Mouse (Mus musculus) urinary bladder, adult 2 months (tissue): Measurements from ENCODE around the gene Gm37240. TPM values are rescaled to one million over a fixed set of nuclear protein-coding genes. Genes with fewer than 3 reads are reported as not detected.

Experiments
- DNase-seq: peaks from one replicate; pipeline ENCODE4 v3.0.0; 2022; ENCODE audit warnings: low spot score
- polyA plus RNA-seq: library from polyadenylated mRNA; depleted of rRNA; stranded (reverse); fragments of >200 nt; gene quantifications from 2 replicates; pipeline ENCODE4 v1.2.3, GENCODE M21; 2012

The Gm37240 gene
- polyA plus RNA-seq, 1 experiment = 1.5 TPM

DNA sequence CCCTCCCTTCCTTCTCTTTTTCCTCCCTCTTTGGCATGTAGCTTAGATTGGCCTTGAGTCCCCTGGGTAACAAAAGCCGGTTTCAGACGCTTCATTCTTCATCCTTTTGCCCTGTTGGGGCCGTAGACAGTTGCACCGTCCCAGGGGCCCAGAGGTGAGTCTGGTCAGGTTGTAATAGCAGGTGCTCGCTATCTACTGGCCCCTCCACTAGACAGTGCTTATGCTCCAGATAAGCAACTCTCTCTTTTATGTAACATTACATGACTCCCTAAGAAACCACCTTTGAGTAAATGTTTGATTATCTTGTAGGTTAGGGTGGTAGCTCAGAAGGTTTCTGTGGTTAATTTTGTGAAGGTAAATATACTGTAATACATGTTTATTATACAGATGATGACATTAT is 1051.3 kb downstream of the Gm37240 start:
- no peak for DNase-seq

DNA sequence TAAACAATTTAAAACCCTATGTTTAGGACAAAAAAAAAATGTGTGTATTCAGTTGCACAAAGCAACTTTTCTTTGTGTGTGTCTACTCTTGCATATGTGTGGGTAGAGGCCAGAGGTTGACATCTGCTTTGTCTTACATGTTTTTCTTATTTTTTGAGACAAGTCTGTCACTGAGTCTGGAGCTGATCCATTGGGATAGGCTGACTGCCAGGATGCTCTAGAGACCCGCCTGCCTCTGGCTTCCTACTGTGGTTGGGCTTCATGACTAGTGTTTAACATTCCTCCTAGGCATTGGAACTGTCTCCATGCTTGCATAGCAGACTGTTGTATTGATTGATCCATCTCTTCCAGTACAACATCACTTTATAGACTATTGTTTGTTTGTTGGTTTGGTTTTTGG is 1058.0 kb downstream of the Gm37240 start:
- no peak for DNase-seq

DNA sequence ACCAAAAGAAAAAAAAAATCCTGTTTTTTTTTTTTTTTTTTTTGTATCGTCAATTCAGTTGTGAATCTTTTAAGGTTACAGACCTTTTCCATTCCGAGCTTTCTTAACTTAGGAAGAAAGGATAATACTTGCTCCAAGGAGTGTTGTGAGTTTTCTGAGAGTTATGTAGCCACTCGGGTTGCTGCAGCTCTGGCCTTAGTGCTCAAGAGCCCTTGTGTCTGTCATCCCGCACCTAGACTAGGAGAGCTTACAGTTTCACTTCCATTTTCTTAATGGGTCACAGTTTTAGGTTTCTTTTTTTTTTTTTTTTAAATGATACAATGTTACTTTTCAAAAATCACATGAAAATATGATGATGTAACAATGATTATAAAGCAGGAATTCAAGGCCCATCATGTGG is 1059.7 kb downstream of the Gm37240 start:
- no peak for DNase-seq

DNA sequence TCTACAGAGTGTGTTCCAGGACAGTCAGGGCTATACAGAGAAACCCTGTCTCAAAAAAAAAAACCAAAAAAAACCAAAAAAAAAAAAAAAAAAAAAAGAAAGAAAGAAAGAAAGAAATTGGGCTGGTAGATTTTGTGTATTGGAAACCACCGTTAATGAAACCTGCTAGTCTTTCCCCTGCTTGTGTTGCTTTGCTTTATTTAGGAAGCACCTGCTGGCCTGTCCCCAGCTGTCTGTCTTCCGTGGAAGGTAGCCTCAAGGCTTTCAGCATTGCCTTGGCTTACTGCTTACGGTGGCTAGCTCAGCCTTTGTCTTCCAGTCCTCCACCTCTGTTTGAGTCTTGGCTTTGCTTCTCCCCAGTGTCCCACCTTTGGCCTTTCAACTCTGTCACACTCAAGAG is 1060.4 kb downstream of the Gm37240 start:
- DNase-seq = no peak

DNA sequence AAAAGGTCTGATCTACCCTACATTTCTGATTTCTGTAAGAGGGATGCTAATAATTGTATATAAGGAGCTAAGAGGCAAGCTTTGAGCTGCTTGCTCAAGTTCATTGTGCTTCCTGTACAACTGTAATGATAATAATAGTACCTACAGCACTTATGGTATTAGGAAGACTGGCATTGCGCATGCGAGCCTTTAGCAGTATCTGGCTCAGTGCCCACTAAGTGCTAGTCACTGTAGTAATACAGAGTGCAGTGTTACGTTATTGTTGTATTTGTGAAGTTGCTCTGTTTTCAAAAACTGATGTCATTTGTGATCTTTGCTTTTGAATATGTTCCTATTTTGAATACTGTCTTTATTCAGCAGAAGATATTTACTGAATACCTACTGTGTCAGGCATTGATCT is 1060.9 kb downstream of the Gm37240 start:
- DNase-seq = no peak

DNA sequence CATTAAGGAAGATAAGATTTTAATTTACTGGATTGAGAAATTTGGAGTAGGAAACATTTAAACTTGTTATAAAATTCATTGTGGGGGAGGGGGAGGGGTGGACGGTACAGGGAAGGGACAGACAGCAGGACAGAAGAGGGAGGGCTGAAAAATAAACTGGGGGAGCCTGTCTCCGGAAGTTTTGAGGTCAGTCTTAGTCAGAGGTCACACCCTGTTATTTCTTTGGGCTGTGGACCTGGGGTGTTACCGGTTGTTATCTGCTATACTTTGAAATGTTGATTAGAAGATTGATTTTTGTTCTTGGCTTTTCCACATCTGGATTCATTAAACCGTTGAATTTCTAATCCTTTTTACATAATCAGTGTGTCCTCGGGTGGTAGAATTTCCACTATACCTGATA is 1061.3 kb downstream of the Gm37240 start:
- DNase-seq = no peak

DNA sequence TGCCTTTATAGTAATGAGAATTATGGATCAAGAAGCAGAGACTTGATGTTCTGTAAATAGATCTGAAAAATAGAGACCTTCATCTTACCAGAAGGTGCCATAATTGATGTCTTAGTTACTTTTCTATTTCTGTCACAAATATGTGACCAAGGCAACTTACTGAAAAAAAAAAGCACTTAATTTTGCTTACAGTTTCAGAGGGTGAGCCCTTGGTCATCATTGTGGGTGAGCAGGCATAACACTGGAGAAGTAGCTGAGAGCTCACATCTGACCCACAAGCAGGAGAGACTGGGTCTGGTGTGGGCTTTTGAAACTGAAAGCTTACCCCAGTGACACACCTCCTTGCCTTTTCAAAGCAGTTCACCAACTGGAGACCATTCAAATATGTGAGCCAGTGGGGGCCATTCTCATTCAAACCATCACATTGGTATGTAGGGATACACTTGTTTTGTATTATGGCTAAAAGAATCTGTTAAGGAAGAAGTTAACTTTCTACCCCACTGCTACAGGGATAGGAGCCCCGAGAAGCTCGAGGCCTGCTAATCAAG is 1066.6 kb downstream of the Gm37240 start:
- DNase-seq = no peak

DNA sequence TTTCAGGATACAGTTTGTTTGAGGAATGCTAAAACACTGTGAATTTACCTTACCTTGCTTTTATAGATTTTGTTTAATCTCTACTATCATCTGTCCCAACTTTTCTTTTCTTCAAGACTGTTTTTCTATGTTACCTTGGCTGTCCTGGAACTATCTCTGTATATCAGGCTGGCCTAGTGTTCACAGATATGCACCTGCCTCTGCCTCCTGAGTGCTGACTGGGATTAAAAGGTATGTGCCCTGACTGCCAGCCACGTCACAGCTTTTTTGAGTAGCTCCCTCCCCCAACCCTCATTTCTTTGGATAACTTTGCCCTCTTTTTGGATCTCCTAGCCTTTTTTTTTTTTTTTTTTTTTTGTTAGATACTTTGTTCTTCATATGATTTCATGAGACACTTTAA is 1070.4 kb downstream of the Gm37240 start:
- no peak for DNase-seq

DNA sequence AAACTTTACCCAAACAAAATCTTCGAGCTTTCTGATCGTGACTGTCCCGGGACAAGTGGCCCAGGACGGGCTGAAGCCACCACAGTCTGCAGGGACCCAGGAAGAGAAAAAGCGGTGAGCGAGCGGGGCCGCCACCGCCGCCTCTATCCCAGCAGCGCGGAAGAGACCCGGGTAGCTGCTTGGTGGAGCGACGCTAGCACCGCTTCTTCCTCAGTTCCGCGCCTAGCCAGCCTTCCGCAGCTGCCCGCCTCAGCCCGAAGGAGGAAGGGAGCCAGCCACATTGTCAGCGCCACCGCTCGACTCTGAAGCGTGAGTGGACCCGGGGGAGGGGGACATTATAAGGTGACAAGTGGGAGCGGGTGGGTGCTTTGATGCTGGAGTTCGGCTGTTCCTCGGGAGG is 1071.9 kb downstream of the Gm37240 start:
- DNase-seq = peak; percentile 30

DNA sequence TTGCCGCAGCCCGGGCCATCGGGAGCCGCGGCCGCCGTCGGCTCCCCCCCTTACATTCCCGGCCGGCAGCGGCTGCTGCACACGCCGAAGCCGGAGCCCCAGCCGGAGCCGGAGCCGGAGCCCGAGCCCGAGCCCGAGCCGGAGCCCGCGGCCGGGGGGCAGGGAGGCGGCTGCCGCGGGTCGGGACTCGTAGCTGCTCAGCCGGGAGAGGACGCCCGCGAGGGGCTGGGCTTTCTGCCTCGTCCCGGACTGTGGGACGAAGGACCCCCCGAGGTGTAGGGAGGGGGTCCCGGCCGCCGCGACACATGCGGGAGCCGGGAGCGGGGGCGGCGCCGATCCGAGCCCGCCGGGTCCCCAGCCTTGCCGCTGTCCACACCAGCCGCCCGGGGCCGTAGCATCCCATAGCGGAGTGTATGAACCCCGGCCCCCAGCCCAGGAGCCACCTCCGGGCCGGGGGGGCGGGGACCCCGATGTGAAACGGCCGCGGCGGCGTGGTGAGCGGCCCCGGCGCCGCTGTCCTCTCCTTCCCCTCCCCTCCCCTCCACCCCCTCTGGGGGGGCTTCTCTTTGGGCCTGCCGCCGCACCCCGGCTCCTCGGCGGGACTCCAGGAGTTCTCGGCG is 1072.4 kb downstream of the Gm37240 start, which contains the start of gene Fbxw7:
Fbxw7 (plus strand) TSS at position 507 of the 620 bp plus-strand sequence.
- no peak for DNase-seq

DNA sequence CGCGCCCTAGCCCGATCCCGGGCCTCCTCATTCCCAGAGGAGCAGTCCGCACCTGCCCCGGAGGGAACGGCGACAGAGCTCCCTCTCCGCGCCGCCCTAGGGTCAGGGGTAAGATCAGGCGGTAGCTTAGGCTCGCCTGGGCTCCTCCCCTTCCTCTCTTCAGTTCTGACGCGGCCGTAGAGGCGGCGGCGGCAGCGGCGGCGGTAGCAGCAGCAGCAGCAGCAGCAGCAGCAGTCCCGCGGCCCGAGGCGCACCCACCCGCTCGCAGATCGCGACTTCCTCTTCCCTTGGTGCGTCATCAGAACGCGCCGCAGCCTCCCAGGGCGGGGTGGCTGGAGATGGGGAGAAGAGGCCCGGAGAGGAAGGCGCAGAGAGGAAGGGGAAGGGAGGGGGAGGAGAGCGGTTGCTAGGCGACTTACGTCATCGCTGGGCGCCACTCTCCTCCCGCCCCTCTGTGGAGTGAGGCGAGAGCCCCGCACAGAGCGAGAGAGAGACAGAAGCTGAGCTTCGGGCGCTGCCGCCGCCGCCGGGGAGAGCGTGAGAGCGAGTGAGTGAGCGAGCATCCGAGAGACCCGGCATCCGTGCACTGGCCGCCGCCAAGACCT is 1073.1 kb downstream of the Gm37240 start:
- peak; percentile 99 for DNase-seq

DNA sequence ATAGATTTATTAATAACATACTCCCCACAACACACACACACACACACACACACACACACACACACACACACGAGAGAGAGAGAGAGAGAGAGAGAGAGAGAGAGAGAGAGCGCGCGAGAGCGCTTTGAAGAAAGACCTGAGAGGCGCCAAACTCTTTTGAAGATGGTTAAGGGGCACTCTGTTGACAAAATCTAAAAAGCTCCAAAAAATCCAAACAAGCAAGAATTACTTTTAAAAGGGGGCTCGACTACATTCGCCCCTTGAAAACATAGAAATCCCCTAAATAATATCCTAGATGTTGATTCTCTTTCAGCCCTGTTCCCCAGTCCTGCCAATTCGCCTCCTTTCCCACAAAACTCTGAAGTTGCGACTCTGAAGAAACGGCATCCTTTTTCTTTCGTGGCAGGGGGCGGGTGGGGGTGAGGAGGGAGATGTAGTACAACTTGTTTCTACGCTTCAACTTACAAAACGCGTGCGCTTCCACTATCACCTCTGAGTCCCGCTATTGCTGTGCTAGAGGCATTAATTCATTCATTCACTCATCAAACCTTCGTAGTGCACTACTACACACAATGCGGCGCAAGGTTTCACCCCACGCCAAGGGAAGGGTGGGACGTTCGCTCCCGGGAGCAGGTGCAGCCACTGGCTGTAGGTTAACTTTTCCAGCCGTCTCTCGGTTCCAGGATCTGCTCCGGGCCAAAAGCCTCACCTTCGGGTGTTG is 1073.7 kb downstream of the Gm37240 start:
- DNase-seq = no peak

DNA sequence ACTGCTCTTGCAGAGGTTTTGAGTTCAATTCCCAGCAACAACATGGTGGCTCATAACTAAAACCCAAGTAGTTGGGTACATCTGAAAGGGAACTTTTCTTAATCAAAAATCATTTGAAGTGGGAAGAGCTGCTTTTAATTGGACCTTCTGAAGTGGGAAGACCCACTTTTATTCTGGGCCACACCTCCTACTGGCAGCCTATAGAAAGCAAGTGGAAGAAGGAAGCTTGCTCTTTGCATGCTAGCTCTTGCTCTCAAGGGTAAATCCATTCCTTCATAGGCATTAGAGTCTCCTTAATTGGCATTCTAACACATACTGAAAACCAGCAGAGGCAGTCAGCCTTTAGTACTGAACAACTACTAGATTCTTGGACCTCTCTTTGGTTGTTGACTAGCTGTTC is 1076.5 kb downstream of the Gm37240 start:
- no peak for DNase-seq

DNA sequence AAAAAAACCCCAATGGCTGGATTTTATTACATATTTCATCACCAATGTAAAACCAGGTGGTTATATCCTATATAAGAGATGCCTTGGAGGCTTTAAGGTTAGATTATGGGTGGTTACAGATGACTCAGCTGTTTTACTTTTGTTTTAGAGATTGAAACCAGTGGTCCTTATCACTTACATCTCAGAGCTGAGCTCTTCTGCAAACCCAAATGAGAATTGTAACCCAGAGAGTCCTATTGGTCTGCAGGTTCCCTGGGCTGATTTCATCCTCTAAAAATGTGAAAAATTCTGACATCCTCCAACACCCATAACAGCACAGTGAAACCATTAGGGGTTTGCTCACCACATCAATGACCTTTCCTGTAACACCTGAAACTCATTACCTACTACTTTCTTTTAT is 1078.4 kb downstream of the Gm37240 start:
- no peak for DNase-seq

DNA sequence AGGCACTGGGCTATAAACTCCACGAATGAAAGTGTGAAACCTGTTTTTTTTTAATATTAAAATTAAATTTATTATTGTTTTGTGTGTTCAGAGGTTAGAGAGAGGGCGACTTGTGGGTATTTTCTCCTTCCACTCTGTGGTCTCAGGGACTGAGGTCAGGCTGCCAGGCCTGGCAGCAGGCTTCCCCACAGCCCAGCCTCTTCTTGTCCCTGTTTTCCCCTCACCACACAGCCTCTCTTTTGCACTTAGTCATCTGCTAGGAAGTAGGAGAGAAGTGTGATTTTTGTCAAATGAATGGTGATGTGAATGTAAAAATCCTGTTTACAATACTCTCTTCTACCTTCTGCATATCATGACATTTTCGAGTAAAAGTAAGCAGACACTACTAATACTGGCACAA is 1079.5 kb downstream of the Gm37240 start:
- DNase-seq = no peak

DNA sequence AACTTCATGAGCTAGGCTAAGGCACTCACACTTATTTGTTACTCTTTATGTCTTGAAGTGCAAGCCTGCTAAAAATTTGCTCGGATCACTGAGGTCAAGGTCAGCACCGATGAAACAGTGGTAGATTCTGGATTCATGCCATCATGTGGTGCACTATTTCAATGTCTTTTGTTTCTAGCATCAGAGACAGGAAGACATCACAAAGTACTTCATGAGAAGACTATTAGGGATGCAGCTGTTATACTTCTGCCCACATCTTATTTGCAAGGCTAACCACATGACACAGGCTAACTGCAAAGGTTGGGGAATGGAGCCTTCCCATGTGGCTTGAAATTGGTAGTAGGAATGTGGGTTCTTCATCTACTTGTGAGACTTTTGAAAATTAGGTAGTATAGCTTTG is 1081.1 kb downstream of the Gm37240 start:
- DNase-seq = no peak

DNA sequence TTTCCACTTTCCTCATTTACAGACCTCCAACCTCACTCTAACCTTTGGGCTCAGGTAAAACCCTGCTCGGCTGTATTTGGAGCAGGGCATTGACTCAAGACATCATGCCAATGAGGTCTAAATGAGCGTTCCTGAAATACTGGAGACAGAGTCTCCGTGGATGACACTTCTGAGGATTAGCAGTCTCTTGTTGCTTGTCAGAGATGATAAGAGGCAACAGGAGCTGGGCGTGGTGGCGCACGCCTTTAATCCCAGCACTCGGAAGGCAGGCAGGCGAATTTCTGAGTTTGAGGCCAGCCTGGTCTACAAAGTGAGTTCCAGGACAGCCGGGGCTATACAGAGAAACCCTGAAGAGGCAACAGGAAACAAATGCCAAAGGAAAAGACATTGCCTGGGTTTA is 1083.3 kb downstream of the Gm37240 start:
- no peak for DNase-seq

DNA sequence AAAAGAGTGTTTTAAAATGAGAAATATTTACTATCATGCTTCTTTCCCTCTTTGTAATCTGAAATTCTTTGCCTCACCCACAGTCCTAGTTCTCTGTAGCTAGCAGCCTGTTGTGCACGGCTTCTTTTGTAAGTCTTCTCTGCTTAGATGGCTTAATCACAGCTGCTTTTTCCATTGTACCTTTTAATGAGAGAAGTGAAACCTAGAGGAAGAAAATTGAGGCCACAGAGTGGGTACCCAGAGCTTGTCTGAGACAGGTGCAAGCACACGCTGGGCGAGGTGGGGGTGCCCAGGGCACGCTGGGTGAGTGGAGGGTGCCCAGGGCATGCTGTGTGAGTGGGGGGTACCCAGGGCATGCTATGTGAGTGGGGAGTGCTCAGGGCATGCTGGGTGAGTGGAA is 1099.4 kb downstream of the Gm37240 start:
- DNase-seq = no peak

DNA sequence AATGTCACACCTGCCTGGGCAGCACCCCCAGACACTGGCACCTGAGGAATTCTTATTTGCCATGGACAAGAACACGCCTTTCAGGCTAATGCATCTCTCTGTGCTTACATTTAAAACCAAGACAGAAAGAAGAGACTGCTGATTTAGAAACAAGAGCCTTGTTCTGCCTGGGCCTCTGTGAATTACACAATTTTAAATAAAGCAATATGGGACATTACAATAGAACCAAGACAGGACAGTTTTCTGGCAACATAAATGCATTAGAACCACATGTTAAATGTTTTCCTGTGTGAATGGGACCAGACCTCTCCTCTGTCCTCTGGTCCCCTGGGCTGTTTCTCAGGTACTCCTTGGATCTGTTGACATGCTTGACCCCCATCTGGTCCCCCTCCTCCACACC is 1111.2 kb downstream of the Gm37240 start:
- no peak for DNase-seq

DNA sequence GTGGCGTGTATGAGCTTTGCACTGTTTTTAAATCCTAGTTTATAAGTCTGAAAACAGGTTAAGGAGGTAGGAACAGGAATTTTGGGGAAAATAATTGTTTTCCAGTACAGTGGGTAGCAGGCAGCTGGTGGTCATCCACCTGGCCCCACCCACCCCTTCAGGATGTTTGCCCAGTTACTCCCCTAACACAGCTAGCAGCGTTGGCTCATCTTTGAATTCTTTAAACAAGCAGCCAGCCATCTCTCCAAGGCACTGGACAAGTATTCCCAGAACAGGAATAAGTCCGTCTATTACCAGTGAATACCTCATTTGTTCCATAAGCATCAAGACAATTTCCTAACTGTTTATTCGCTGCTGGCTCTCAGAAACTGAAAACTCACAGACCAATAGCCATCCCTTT is 1111.7 kb downstream of the Gm37240 start:
- no peak for DNase-seq

DNA sequence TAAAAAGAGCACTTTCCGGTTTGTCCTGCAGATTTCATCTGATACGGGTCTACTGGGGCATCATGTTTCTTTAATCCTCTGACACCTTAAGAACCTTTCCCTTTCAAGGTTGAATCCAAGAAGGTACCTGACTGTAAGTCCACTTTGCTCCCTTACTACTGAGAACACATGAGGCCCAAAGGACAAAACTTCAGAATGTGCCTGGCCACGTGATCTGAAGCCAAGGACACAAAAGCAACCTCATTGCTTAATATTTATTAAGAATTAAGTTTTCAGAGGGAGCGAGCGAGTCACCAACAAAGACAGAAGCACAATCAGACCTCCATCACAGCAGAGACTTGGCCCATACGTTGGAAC is 1112.3 kb downstream of the Gm37240 start:
- no peak for DNase-seq

DNA sequence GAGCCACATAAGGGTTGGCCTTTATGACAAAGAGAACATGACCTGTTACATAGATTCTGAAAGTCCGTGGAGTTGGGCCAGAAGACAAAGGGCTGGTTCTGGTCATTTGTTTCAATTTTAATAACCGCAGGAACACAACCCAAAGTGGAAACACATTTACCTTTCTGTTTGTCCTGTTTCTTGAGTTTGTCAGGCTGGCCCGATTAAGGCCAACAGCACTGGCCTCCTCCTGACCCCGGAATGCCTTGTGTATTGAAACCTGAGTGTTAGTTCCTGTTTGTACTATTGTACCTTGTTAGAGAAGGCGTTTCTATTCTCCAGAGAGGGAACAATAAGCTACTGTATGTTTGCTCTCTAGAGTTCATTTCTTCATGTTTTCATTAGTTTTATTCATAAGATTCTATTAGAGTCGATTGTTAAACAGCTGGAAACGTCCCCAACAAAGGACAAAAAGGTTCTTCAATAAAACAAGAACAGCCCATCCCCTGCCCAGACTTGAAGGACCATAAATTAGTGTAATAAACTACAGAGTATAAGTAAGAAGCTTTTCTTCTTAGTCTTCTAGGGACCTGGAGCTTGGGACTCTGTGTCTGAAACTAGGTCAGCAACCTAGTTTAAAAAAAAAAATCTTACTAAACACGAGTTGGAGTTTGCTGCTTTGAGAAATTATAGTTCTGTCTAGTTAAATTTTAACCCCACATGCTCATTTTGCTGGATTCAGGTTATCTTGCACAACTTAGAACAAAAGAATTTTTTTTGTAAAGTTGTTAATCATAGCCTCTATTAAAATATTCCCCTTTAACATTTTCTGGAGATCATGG is 1112.9 kb downstream of the Gm37240 start:
- no peak for DNase-seq
